Mouse (Mus musculus) heart, embryonic 13.5 days (tissue): ENCODE data around the gene Olfr1415. TPM values are rescaled to one million over a fixed set of nuclear protein-coding genes. Genes with fewer than 3 reads are reported as not detected.
"Not testable (repeated sequence)": the region's sequence is repeated elsewhere in the genome, so short reads cannot be mapped to it uniquely, and the experiment has no call there.

Source experiments
- ATAC-seq: fragments of 200-750 bp; cut with Nextera tagmentation; 2 replicates; pipeline ENCODE4 v1.8.0; 2017; ENCODE audit warnings: moderate TSS enrichment; ENCODE audit not compliant: insufficient number of reproducible peaks, low FRiP score, low TSS enrichment; ENCODE audit errors: extremely low read depth
- H3K27ac ChIP-seq: fragments of 300-500 bp; sonication (generic); replicated peaks from 2 replicates; pipeline ENCODE4 v1.5.1; 2015; ENCODE audit warnings: moderate library complexity, mild to moderate bottlenecking, inconsistent platforms
- H3K27me3 ChIP-seq: fragments of 300-500 bp; sonication (generic); replicated peaks from 2 replicates; pipeline ENCODE4 v1.6.1; 2015; ENCODE audit warnings: mild to moderate bottlenecking, inconsistent platforms
- H3K36me3 ChIP-seq: fragments of 300-500 bp; sonication (generic); 2 replicates; pipeline ENCODE4 v1.6.1; 2015; ENCODE audit warnings: mild to moderate bottlenecking, inconsistent platforms
- H3K4me1 ChIP-seq: fragments of 300-500 bp; sonication (generic); 2 replicates; pipeline ENCODE4 v1.6.1; 2015; ENCODE audit warnings: inconsistent platforms
- H3K4me2 ChIP-seq: fragments of 300-500 bp; sonication (generic); 2 replicates; pipeline ENCODE4 v1.6.1; 2015; ENCODE audit warnings: inconsistent platforms, mild to moderate bottlenecking, moderate library complexity
- H3K4me3 ChIP-seq: fragments of 300-500 bp; sonication (generic); 2 replicates; pipeline ENCODE4 v1.5.1; 2015; ENCODE audit warnings: moderate library complexity, mild to moderate bottlenecking, inconsistent platforms
- H3K9ac ChIP-seq: fragments of 300-500 bp; sonication (generic); 2 replicates; pipeline ENCODE4 v1.6.1; 2015; ENCODE audit warnings: inconsistent platforms, mild to moderate bottlenecking, moderate library complexity
- H3K9me3 ChIP-seq: fragments of 300-500 bp; sonication (generic); 2 replicates; pipeline ENCODE4 v1.6.1; 2016; ENCODE audit warnings: inconsistent platforms
- WGBS: fragments of 180-500 bp; shearing (Covaris S2); methylation state at CpG from one replicate; pipeline ENCODE4 v1.1.7; 2015; ENCODE audit warnings: mixed read lengths; 5-methylcytosine and 5-hydroxymethylcytosine counted together
- polyA plus RNA-seq: library from polyadenylated mRNA; unstranded; fragments of >200 nt; fragmentation: Nextera tagmentation; extraction: Ambion mirVana; gene quantifications from 2 replicates; pipeline ENCODE4 v1.2.1, GENCODE M21; 2015

Gene Olfr1415
- not detected in 2 replicates for polyA plus RNA-seq

GRCm38 (mm10) chr1:92496001-92496400, at the start of gene Olfr1415:
Gene Olfr1415, minus strand, starts transcription at chr1:92496101.
- Histone ChIP-seq H3K9ac (no peak within 1 kb of the TSS), H3K4me2 (no peak within 1 kb of the TSS), H3K27ac (no peak within 1 kb of the TSS), H3K4me3 (no peak within 1 kb of the TSS), H3K27me3 (peaks cover 10% of the 10 kb centered on the region; the same call in 1 of the 2 replicates), H3K9me3 (peaks cover 6% of the 10 kb centered on the region; the same call in 1 of the 2 replicates), H3K4me1 (no peaks in the 10 kb centered on the region), H3K36me3 (no peaks in the 10 kb centered on the region)
- no peak for ATAC-seq
- 73% methylated on average over 2 of the region's 2 CpGs for WGBS

GRCm38 (mm10) chr1:92539071-92539470, 43.2 kb upstream of the Olfr1415 start:
- WGBS = 41% methylated on average over 2 of the region's 2 CpGs
- no peak for ATAC-seq
- Histone ChIP-seq H3K27me3 (peaks cover 13% of the 10 kb centered on the region), H3K9me3 (no peaks in the 10 kb centered on the region), H3K4me2 (no peak overlapping the region), H3K9ac (no peak overlapping the region), H3K27ac (no peak overlapping the region), H3K36me3 (no peaks in the 10 kb centered on the region), H3K4me1 (no peaks in the 10 kb centered on the region), H3K4me3 (no peak overlapping the region)

- Histone ChIP-seq H3K9ac (no peak overlapping the region), H3K4me1 (no peaks in the 10 kb centered on the region), H3K36me3 (no peaks in the 10 kb centered on the region), H3K27me3 (peaks cover 19% of the 10 kb centered on the region), H3K4me2 (no peak overlapping the region), H3K4me3 (no peak overlapping the region), H3K27ac (no peak overlapping the region), H3K9me3 (no peaks in the 10 kb centered on the region)
- WGBS = 41% methylated on average over 5 of the region's 5 CpGs
- no peak for ATAC-seq
These were observed 41.1 kb upstream of the Olfr1415 start for GRCm38 (mm10) chr1:92536972-92537371.

- H3K4me1 ChIP-seq = no peaks in the 10 kb centered on the region
- H3K27ac ChIP-seq = no peak overlapping the region
- no peak overlapping the region for H3K4me2 ChIP-seq
- H3K4me3 ChIP-seq = no peak overlapping the region
- 70% methylated on average over 3 of the region's 3 CpGs for WGBS
- no peak overlapping the region for H3K9ac ChIP-seq
- no peak for ATAC-seq
- no peaks in the 10 kb centered on the region for H3K36me3 ChIP-seq
- peaks cover 36% of the 10 kb centered on the region for H3K27me3 ChIP-seq
- H3K9me3 ChIP-seq = no peaks in the 10 kb centered on the region
These were observed 27.9 kb upstream of the Olfr1415 start for GRCm38 (mm10) chr1:92523764-92524163.

GRCm38 (mm10) chr1:92521376-92521775, 25.5 kb upstream of the Olfr1415 start:
- Histone ChIP-seq H3K27ac (no peak overlapping the region), H3K36me3 (no peaks in the 10 kb centered on the region), H3K9me3 (no peaks in the 10 kb centered on the region), H3K4me3 (no peak overlapping the region), H3K4me1 (no peaks in the 10 kb centered on the region), H3K9ac (no peak overlapping the region), H3K27me3 (peaks cover 36% of the 10 kb centered on the region), H3K4me2 (no peak overlapping the region)
- no peak for ATAC-seq
- 17% methylated on average over 10 of the region's 10 CpGs for WGBS

GRCm38 (mm10) chr1:92519046-92519445, 23.1 kb upstream of the Olfr1415 start:
- Histone ChIP-seq H3K9ac (no peak overlapping the region), H3K36me3 (no peaks in the 10 kb centered on the region), H3K27me3 (peaks cover 36% of the 10 kb centered on the region), H3K4me1 (no peaks in the 10 kb centered on the region), H3K4me2 (no peak overlapping the region), H3K27ac (no peak overlapping the region), H3K4me3 (no peak overlapping the region), H3K9me3 (no peaks in the 10 kb centered on the region)
- WGBS = 78% methylated on average over 6 of the region's 6 CpGs
- no peak for ATAC-seq

- Histone ChIP-seq H3K9me3 (no peaks in the 10 kb centered on the region), H3K36me3 (no peaks in the 10 kb centered on the region), H3K9ac (no peak within 1 kb of the TSS), H3K27ac (no peak within 1 kb of the TSS), H3K4me2 (no peak within 1 kb of the TSS), H3K4me1 (no peaks in the 10 kb centered on the region), H3K4me3 (no peak within 1 kb of the TSS), H3K27me3 (peaks cover 36% of the 10 kb centered on the region)
- 81% methylated on average over 3 of the region's 3 CpGs for WGBS
- no peak for ATAC-seq
These were observed 22.7 kb upstream of the Olfr1415 start, which contains the start of gene Olfr1414 for GRCm38 (mm10) chr1:92518561-92518960. Gene Olfr1414, minus strand, starts transcription at chr1:92518661.

DNA sequence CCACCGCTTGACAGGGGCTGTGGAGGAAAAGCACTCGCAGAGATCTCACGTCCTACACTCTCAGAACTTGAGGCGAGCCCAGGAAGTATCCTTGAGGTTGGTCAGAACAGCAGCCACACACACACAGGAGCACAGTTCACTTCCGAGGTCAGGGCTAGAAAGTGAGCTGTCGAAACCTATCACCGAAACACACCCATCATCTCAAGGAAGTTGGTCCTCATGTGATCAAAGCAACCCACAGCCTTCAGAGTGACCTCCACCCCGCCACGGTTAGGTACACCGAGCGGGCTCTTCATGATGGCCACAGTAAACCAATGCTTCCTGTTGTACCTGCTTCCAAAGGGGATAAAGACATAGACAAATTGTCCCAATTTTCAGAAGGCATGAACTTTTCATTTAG, 19.5 kb upstream of the Olfr1415 start:
- 64% methylated on average over 11 of the region's 11 CpGs for WGBS
- ATAC-seq = no peak
- H3K4me2 ChIP-seq = no peak overlapping the region

DNA sequence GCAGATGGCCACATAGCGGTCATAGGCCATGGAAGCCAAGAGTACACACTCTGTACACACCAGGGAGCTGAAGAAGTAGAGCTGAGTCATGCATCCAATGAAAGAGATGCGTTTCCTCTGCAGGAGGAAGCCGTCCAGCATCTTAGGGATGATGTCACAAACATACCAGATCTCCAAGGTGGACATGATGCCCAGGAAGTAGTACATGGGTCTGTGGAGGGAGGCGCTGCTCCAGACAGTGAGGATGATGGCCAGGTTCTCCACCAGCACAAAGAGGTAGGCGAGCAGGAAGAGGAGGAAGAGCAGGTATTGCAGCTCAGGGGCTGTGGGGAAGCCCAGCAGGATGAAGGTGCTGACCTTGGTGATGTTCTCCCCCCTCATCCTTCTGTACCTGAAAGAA, 15.7 kb upstream of the Olfr1415 start:
- H3K4me2 ChIP-seq, H3K9me3 ChIP-seq: not testable (repeated sequence)
- 63% methylated on average over 5 of the region's 5 CpGs for WGBS

More for the DNA sequence above, 19.5 kb upstream of the Olfr1415 start:
- Histone ChIP-seq H3K9me3 (no peaks in the 10 kb centered on the region), H3K27me3 (peaks cover 16% of the 10 kb centered on the region), H3K27ac (no peak overlapping the region), H3K9ac (no peak overlapping the region), H3K36me3 (no peaks in the 10 kb centered on the region), H3K4me3 (no peak overlapping the region), H3K4me1 (no peaks in the 10 kb centered on the region)

GRCm38 (mm10) chr1:92485013-92485412, 10.9 kb downstream of the Olfr1415 start, which contains the start of gene Olfr1416:
Gene Olfr1416, minus strand, starts transcription at chr1:92485113.
- Histone ChIP-seq H3K36me3 (no peaks in the 10 kb centered on the region), H3K27me3 (peaks cover 4% of the 10 kb centered on the region; the same call in 1 of the 2 replicates), H3K4me1 (no peaks in the 10 kb centered on the region), H3K4me2 (no peak within 1 kb of the TSS), H3K9me3 (peaks cover 11% of the 10 kb centered on the region), H3K4me3 (no peak within 1 kb of the TSS), H3K9ac (no peak within 1 kb of the TSS), H3K27ac (no peak within 1 kb of the TSS)
- ATAC-seq = no peak

More for the DNA sequence above, 15.7 kb upstream of the Olfr1415 start:
- H3K4me1 ChIP-seq, ATAC-seq, H3K36me3 ChIP-seq, H3K9ac ChIP-seq, H3K4me3 ChIP-seq, H3K27me3 ChIP-seq, H3K27ac ChIP-seq: not testable (repeated sequence)

GRCm38 (mm10) chr1:92474066-92474578, 21.8 kb downstream of the Olfr1415 start:
- H3K9ac ChIP-seq = peak overlapping the region; percentile 98
- H3K36me3 ChIP-seq = peaks cover 23% of the 10 kb centered on the region
- ATAC-seq = peak; percentile 28; the same call in 1 of the 2 replicates
- no peaks in the 10 kb centered on the region for H3K9me3 ChIP-seq
- H3K4me2 ChIP-seq = peak overlapping the region; percentile 99
- WGBS = under 1% methylated on average over 10 of the region's 10 CpGs
- peaks cover 15% of the 10 kb centered on the region for H3K4me1 ChIP-seq
- H3K4me3 ChIP-seq = peak overlapping the region; percentile 98
- H3K27ac ChIP-seq = peak overlapping the region; percentile 75
- peaks cover 12% of the 10 kb centered on the region for H3K27me3 ChIP-seq
